Mouse (Mus musculus): ENCODE measurements around the gene Rpap3.

Rpap3 gene

DNA sequence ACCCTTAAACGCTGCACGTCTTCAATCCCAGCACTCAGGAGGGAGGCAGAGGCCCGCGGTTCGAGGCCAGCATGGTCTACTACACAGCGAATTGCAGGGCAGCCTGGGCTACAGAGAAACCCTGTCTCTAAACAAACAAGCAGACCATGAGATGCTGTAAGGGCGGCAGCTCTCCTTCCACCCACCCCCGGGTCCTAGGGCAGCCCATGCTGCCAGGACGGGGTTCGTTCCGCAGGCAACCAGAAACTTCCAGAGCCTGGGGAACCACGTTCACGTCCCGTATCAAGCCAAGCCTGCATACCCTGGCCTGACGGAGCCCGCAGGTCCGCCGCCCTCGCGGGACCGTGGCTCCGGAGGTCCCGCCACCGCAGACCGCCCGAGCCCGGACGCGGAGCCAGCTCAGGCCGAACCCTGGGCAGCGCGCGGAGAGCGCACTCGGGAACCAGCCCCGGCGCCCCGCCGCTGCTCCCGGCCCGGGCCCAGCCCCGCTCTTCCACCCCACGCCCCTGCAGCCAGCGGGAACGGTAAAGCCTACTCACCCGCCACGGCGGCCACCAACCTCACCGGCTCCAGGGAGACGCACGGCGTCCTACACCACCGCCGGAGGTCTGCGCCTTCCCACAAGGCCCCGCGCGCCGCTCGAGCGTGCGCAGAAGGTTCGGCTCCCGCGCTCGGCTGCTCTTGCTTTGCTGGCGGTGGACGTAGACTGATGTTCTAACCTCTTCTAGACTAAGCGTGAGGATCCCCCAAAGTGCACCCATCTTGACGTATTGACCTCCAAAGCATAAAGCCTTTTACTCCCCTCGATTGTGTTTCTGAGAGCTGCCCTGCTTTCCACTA is at the start of gene Rpap3:
Rpap3 (minus strand) TSS at position 615 of the 840 bp plus-strand sequence.
- peak; percentile 92 for DNase-seq

DNA sequence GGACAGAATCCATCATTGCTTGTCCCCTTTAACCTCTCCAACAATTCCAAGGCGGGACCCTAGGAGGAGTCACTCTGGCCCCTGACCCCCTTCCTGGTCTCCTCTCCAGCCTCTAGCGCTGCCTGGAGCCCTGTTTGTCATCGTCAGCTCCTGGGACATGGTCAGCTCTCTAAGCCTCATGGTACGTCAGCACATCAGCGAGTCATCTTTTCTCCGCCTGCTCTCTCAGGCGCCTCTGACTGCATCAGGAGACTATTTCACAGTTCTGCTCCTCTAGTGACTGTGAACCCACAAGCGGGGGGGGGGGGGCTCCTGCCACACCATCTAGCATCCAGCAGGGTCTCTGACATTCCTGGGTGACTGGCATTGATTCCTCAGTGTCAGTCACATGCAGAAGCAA is 49.7 kb upstream of the Rpap3 start:
- DNase-seq: no peak

DNA sequence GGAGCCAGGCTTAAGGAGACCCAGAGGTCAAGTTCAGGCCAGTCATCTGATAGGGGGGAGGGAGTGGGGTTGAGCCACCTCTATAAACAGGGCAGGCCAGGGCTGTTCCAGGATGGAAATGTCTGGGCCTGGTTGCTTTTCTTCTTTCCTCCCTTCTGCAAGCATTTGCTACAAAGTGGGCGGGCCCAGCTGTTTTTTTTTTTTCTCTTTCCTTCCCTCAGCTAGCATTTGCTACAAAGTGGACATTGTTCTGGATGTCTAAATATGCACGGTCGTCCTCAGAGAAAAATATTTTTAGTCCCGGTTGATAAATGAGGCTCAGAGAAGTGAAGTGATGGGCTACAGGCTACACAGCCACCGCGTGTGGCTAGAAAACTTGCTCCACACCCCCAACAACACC is 48.9 kb upstream of the Rpap3 start:
- no peak for DNase-seq

DNA sequence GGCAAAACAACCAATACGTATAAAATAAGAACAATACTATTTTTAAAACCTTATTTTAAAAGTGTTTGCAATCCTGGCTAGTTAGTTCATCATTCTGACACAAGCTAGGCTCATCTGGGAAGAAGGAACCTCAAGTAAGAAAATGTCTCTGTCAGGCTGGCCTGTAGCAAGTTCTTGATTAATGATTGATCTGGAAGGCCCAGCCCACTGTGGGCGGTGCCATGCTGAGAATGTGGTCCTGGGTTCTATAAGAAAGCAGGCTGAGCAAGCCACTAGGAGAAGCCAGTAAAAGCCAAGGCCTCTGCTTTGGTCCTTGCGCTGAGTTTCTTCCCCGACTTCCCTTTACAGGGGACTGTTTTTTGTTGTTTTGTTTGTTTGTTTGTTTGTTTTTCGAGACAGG is 46.9 kb upstream of the Rpap3 start:
- DNase-seq: no peak

DNA sequence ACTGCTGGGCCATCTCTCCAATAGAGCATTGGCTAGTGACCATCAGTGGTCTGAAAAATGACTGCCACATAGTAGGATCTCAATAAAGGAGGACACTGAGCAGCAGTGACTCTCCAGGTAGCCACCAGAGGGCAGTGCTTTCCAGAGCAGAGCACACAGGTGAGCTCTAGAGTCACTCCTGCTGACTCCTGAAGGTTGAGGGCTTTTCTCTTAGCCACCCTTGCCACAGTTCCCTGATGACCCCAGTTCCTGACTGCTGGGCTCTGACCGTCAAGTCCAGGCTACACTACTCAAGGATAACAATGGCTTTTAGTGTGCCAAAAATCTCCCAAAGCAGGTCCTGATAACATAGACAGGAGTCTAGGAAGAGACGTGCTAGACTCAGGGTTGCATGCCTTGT is 46.1 kb upstream of the Rpap3 start:
- DNase-seq: peak; percentile 54

DNA sequence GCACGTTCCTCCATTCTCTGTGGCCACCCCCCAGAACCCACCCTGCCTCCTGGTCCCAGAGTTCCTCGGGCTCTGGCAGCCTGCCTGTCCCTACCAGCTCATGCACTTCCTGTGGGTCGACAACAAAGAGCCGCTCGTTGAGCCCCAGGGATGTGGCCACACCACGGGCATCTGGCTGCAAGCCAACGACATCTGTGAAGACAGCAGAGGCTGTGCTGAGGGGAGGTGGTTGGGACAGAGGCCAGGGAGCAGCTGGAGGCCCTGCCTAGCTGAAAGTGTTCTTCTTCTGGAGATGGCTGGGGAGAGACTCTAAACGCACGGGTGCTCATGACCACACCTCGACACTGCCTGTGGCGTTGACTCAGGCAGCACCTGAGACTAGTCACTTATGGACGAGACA is 45.1 kb upstream of the Rpap3 start:
- DNase-seq: peak; percentile 91

DNA sequence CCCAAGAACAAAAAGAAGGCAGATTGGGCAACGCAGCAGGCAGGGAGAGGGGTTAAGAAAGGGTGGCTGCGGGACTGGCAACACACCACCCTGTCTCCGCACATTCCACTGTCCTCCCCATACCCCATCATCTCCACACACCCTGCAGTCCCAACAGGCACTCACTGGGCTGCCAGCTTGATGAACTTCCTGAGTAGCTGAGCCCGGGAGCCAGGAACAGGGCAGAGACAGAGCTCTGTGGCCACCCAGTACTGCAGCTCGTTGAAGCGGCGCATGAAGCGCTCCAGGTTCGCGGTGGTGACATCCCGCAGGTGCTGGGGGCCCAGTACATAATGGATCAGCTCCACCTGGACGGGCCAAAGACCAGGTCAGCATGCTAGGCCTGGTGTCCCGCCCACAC is 44.2 kb upstream of the Rpap3 start:
- no peak for DNase-seq

DNA sequence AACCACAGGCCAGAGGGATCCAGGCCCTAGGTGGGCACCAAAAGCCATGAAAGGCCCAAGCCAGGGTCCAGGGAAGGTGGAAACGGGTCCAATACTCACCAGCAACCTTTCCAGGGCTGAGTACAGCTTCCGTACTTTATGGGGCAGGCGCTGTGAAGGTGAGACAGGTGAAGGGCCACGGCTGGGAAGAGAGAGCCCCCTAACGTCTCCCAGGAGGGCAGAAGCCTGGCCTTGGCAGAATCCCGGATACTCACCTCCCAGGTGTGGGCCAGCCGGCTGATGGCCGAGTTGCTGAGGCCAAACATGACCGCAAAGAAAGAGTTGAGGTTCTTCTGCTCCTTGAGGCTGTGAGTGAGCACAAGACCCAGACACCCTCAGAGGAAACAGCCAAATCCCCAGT is 43.8 kb upstream of the Rpap3 start:
- no peak for DNase-seq

DNA sequence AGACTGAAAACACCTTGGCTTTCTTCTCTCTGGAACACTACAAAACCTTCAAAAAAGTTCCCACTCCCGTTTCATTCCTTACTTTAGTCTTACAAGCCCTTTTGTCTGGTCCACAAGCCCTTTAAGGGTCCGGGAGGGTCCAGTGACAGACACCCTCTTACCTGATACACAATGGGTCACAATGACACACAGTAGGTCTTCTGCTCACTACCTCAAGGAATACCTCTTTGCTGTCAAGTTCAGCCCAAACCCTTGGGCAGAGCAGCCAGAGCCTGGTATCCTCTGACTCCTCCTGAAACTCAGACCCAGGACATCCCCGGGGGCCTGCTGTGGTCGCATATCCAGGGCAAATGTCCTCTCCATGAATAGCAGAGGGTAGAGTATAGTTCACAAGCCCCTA is 43.3 kb upstream of the Rpap3 start:
- DNase-seq: no peak

DNA sequence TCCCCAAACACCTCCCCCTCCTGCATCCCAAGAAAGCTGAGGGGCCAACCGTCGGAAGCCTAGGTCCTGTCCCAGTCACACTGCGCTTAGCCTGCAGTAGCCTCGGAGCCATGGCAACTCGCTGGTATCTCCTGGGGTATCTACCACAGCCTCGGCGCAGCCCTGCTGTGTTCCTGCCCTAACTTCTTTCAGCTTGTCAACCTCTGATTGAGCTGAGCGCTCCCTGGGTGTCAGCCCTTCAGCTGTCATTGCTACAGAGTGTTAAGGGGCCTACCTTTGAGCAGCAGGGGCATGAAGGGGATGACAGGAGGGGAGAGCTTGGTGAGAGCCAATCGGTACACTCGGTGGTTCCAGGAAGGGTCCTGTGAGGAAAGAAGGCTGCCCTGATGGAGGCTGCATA is 42.7 kb upstream of the Rpap3 start:
- DNase-seq: no peak

DNA sequence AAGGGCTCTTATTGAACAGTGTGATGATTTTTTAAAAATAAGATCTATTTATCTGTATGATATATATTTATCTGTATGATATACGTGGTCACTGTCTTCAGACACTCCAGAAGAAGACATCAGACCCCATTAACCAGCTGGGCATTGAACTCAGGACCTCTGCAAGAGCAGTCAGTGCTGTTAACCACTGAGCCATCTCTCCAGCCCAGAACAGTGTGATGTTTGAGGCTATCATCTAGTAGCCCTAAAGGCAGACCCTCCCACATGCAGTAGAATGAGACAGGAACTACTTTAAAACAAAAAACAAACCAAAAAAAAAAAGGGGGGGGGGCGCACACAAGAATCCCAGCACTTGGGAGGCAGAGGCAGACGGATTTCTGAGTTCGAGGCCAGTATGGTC is 41.9 kb upstream of the Rpap3 start:
- no peak for DNase-seq

DNA sequence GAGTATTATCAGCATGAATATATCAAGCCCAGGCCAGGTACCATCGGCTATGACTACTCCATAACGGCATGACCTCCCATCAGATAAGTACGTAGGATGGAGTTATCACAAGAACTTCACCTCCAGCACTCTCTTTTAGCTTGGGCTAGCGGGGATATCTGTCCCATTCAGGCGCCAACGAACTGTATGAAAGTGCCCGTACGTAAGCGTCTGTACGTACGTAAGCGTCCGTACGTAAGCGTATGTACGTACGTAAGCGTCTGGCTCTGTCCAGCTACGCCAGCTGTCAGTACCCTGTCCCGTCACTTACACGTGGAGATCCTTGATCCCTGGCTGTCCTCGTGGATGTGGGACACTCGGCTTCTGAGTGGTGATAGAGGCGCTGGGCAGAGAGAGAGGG is 41.1 kb upstream of the Rpap3 start:
- no peak for DNase-seq

DNA sequence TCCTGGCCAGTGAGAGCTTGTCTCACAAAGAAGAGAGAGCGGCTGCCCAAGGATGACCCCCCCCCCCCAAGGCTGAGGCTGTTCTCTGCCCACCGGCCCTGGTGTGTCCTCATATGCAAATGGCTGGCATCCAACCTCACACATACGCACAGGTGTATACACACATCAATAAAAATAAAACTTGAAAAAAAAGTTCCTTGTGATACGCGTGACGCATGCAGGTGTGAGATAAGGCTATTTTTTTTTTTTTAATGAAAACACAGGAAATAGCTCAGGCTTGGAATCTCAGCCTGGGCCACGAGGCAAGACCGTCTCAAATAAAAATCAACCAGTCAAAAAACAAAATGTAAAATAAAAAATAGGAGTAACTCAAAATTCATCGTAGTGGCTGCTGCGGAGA is 40.7 kb upstream of the Rpap3 start:
- no peak for DNase-seq

DNA sequence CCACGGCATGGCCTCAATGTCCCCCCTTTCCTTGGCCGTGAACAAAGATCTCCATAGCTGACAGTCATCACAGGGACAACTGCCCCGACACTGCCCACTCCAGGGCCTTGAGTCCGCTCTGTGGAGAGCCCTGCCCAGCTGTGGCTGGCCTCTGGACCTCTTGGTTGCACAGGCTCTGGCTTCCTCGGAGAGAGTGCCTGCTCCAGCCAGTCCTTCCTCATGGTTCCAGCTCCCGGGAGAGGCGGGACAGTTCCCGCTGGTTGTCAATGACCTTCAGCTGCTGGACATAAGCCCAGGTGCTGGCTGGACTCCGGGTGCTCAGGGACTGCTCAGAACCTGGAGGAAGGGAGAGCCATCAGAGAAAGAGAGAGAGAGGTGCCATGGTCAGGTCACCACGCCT is 39.7 kb upstream of the Rpap3 start:
- peak; percentile 72 for DNase-seq

DNA sequence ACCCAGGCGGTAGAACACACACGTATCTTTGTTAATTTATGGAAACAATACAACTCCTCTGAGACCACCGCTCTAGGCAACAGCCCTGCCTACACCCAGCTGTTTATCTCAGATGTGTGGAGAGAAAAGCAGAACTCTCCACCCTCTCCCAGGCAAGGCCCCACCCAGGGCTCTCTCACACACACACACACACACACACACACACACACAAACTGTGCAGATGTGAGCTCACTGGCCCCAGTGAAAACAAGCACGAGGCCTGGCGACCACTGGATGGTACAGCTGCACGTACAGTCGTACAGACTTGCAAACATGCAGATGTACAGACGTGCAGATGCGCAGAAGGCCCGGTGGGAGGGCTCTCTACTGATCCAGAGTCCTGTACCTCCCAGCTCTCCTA is 39.3 kb upstream of the Rpap3 start:
- no peak for DNase-seq

DNA sequence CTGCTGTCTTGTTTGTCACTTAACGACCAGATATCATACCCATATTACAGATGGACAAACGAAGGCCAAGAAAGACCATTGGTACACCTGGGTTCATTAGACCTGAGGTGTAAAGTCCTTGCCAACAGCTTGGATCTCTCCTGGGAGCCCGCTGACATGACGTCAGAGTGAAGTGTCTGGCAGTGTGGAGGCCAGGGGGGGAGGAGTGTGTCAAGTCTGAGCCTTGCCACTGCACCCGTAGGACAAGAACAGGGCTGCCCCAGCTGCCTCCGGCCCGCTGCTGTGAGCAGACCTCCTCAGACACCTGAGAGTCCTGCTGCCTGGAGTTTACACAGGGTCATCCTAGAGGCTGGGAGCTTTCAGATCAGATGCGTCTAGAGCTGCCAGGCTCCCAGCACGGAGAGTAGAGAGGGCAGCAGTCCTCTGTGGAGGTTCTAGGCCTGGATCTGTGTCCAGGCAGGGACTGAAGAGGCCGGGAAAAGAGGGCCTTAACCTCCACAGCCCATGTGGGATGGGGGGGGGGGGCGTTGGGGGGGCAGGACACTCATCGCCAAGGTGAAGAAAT is 38.4 kb upstream of the Rpap3 start:
- no peak for DNase-seq

DNA sequence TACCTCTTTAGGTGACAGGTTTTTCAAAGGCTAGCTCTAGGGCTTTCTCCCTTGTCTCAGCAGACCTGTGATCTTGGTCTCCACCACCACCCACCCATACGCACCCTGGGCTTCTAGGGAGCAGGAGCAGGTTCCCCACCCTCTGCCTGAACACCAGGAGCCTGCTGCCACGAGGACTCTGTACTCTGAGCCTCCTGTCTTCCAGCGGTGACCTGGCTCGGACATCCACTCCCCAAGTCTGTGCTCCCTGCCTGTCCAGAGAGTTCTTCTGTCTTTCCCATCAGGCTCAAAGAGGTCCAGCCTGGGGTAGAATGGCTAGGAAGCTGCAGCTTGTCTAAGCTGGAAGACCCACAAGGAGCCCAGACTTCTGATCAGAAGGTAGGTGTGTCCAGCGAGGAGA is 37.6 kb upstream of the Rpap3 start:
- DNase-seq: no peak

DNA sequence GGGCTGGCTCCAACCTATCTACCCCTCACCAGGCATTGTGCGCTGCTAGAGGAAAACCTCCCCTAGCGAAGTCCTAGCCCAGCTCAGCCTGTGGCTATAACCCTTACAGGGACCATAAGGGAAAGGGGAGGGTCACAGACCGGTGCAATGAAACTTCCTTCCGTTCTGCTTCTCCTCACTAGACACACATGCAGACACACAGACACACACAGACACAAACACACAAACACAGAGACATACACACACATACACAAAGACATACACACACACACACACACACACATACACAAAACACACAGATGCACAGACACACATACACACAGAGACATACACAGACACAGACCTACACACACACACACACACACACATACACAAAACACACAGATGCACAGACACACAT is 37.0 kb upstream of the Rpap3 start:
- DNase-seq: no peak

DNA sequence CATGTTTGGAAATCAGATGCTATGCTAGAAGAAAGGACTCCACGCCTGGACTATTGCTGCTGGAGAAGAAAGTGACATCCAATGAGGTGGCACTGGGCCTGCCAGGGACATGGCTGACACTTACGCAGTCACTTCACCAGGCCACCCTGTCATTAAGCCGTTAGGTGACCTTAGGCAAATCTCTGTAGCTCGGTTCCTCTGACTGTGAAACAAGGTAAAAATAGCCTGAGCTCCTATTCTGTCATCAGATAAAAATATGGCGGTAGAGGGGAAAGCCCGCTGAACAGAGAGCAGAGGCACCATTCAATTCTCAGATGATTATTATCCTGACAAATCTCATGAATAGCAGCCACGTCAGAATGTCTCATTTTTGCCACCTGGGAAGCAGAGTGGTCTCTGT is 36.4 kb upstream of the Rpap3 start:
- DNase-seq: no peak

DNA sequence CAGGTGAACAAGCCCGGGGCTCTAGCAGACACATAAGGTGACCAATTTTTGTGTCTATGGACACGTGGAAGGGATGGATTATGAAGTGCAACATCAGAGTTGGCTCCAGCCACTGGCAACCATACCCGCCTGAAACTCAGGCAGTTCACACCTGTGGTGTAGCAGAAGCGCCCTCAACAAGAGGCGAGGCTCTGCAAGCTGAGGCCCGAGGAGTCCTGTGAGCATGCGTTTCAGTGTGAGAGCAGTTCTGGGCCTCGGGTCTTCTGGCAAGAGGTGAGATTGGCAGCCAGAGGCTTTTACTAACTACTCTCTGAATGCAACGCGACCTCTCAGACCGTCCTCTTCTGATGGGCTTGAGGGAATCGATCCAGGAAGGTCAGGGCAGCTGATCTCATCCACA is 36.0 kb upstream of the Rpap3 start:
- no peak for DNase-seq

DNA sequence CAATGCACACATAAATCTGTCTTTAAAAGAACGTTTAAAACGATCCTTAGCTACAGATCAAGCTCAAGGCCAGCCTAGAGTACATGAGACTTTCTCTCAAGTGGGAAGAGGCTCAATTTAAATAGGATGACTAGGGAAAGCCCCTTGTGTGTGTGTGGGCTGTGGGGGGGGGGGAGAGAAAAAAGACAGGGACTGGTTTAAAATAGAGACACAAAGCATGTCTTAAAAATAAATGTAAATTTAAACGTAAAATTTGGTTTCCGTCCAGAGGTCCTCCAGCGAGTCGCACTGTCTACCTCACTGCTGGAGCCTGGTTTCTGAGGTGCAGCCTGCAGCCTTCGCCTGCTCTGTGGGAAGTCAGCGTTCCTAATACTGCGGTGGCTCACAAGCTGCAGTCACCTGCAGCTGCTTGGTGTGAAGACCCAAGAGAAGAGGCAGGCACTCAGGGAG is 34.7 kb upstream of the Rpap3 start:
- DNase-seq: no peak

DNA sequence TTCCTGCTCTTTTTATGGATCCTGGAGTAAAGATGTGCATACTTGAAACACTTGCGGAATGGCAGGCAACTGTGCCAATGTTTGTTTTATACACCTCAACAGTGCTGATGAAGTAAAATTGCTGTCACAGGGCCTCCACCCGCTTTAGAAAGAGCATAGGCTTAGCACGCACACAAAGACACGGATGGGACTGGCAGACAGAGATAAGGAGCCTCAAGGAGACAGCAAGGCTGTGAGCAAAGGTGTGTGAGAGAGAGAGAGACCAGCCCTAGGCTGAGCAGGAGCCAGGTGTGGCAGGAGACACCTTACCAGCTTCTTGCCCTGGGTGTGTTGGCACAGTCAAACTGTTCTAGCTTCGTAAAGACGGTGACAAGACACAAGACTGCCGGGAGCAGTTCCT is 33.3 kb upstream of the Rpap3 start:
- no peak for DNase-seq

DNA sequence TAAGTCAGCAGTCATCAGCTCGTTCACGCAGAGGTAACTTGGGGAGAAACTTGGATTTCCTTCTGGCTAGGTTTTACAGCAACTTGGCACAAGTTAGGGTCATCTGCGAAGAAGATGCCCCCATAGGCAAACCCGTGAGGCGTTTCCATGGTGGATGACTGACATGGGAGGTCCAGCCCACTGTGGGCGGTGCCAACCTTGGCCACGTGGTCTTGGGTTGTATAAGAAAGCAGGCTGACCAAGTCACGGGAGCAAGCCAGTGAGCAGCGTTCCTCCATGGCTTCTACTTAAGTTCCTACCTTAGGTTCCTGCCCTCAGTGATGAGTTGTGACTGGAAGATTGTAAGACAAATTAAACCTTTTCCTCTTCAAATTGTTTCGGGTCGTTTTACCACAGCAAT is 26.4 kb upstream of the Rpap3 start:
- no peak for DNase-seq

DNA sequence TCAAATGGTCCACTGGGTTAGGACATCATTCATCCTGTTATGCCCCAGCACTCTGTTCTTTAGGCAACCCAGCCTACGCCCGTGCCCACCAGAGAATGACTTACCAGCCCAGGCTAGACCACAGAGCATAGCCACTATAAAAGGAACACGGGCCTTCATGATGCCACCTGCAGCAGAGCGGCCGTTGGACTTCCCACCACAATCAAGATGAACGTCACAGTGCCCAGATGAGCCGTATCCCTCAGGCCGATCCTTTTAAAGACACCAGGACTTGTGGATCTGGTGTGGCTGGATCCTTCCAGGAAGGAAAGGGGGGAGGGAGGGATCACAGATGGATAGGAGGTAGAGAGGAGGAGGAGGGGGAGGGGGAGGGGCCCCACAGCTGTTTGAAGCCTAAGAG is 25.5 kb upstream of the Rpap3 start, which contains the start of gene Endou:
Endou (minus strand) TSS at position 229 of the 400 bp plus-strand sequence.
- DNase-seq: no peak

DNA sequence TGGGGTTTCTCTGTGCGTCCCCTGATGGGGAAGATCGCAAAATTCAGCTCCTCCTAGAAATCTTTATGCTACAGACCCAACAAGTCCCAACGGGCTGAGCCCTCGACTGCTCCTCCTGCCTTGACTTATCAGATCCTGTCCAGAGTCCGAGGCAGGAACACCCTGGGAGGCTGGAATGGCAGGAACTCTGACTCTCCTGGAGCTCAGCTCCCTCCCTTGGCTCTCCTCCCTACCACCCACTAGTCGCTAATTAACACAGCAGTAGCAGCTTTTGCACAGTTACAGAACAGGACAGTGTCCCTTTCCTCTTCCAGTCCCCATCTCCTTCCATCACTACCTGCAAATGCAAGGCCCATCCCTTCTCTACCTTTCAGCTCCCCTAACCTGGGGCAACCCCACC is 24.7 kb upstream of the Rpap3 start:
- DNase-seq: peak; percentile 52
